Mouse (Mus musculus) liver, adult 2 months (tissue): ENCODE data around the gene Abcc3.

ENCODE experiments used
- CTCF ChIP-seq: fragments of 200-500 bp; IDR thresholded peaks from 2 replicates; pipeline ENCODE4 v1.5.1; 2011; ENCODE audit warnings: low read depth, low read length, control low read depth
- POLR2A ChIP-seq: fragments of 200-500 bp; IDR thresholded peaks from 2 replicates; pipeline ENCODE4 v1.6.1; 2011; ENCODE audit warnings: low read length, control low read depth; ENCODE audit not compliant: insufficient read depth; ENCODE audit errors: extremely low read depth

- TF ChIP-seq CTCF (no peak), POLR2A (no peak)
These were observed 32.4 kb upstream of the Abcc3 start for GRCm38 (mm10) chr11:94425215-94425614.
